Mouse (Mus musculus) ES-E14 (cell line): ENCODE measurements around the gene Gm8994. TPM values are rescaled to one million over a fixed set of nuclear protein-coding genes. Genes with fewer than 3 reads are reported as not detected.

Source experiments
- DNase-seq: peaks from one replicate; pipeline ENCODE4 v3.0.0-alpha.2; 2013; ENCODE audit warnings: low read depth, low spot score
- H3K27ac ChIP-seq: 2 replicates; pipeline ENCODE4 v1.5.1; 2012; ENCODE audit warnings: low read depth, mild to moderate bottlenecking, low read length, moderate library complexity, mixed read lengths; ENCODE audit not compliant: poor library complexity, insufficient read depth, severe bottlenecking
- H3K36me3 ChIP-seq: 2 replicates; pipeline ENCODE4 v1.6.1; 2012; ENCODE audit warnings: mild to moderate bottlenecking, low read length, moderate library complexity, mixed read lengths; ENCODE audit not compliant: control insufficient read depth, poor library complexity, insufficient read depth, severe bottlenecking
- H3K4me1 ChIP-seq, 2 experiments: fragments of 150-350 bp in 1 of 2; sonication (generic) in 1 of 2; 2 replicates each; pipeline ENCODE4 v1.6.1; 2012; ENCODE audit warnings: low read length in 2 of 2, mild to moderate bottlenecking in 1 of 2, mixed read lengths in 1 of 2; ENCODE audit not compliant: control insufficient read depth in 2 of 2, insufficient read depth in 2 of 2, poor library complexity in 1 of 2
- H3K4me3 ChIP-seq, 2 experiments: fragments of 150-350 bp in 1 of 2; sonication (generic) in 1 of 2; 2 replicates each; pipeline ENCODE4 v1.5.1; 2012; ENCODE audit warnings: low read length in 2 of 2, low read depth in 1 of 2, mild to moderate bottlenecking in 1 of 2, mixed read lengths in 1 of 2; ENCODE audit not compliant: insufficient read depth in 1 of 2, poor library complexity in 1 of 2, severe bottlenecking in 1 of 2
- H3K9ac ChIP-seq: 2 replicates; pipeline ENCODE4 v1.6.1; 2012; ENCODE audit warnings: low read depth, mild to moderate bottlenecking, low read length, mixed read lengths; ENCODE audit not compliant: poor library complexity, insufficient read depth, severe bottlenecking
- H3K9me3 ChIP-seq: fragments of 150-350 bp; sonication (generic); 2 replicates; pipeline ENCODE4 v1.6.1; 2012; ENCODE audit warnings: low read depth, mild to moderate bottlenecking, low read length; ENCODE audit not compliant: control insufficient read depth, insufficient read depth
- CHD2 ChIP-seq: IDR thresholded peaks from 2 replicates; pipeline ENCODE4 v1.6.1; 2014; ENCODE audit warnings: mild to moderate bottlenecking, low read depth, low read length, inconsistent platforms
- HCFC1 ChIP-seq: IDR thresholded peaks from 2 replicates; pipeline ENCODE4 v1.6.1; 2012; ENCODE audit warnings: low read length, inconsistent platforms, borderline replicate concordance; ENCODE audit not compliant: insufficient read depth
- MAFK ChIP-seq: IDR thresholded peaks from 2 replicates; pipeline ENCODE4 v1.6.1; 2014; ENCODE audit warnings: mild to moderate bottlenecking, low read depth, low read length, inconsistent platforms; ENCODE audit not compliant: insufficient read depth
- ZC3H11A ChIP-seq: IDR thresholded peaks from 2 replicates; pipeline ENCODE4 v1.6.1; 2012; ENCODE audit warnings: low read depth, mild to moderate bottlenecking, inconsistent platforms, low read length, borderline replicate concordance
- ZNF384 ChIP-seq: IDR thresholded peaks from 2 replicates; pipeline ENCODE4 v1.6.1; 2012; ENCODE audit warnings: low read depth, low read length, inconsistent platforms
- in situ Hi-C, 2 experiments: fragments of 600-800 bp; cut with MboI; formaldehyde crosslinking; loops; one replicate each; pipeline ENCODE4 v1.15.1; 2025; ENCODE audit warnings: low sequenced_read_pairs in 2 of 2, inconsistent platforms in 1 of 2; ENCODE audit not compliant: unreplicated experiment in 2 of 2
- total RNA-seq: library from RNA; depleted of rRNA; stranded (reverse); fragments of 300-350 nt; gene quantifications from 2 replicates; pipeline ENCODE4 v1.2.3, GENCODE M21; 2012

The Gm8994 gene
- total RNA-seq, 1 experiment, result 37.0 TPM

- no peak overlapping the region for H3K4me3 ChIP-seq
- in situ Hi-C loops, result no loop called here
Measured at GRCm38 (mm10) chr6:136347631-136348030, 20.3 kb downstream of the Gm8994 start.

GRCm38 (mm10) chr6:136353399-136354184, 26.3 kb downstream of the Gm8994 start:
- in situ Hi-C loops, result no loop called here
- DNase-seq, result peak; percentile 85
- Histone ChIP-seq H3K9me3 (no peaks in the 10 kb centered on the region), H3K27ac (no peak overlapping the region), H3K4me1 (0 out of 4 replicates have a peak, but pooled peaks cover 0 to 2% of the 10 kb centered on the region in 2 experiments), H3K36me3 (no peaks in the 10 kb centered on the region), H3K4me3 (no peak overlapping the region), H3K9ac (no peak overlapping the region)
- no peak for TF ChIP-seq CHD2
- no peak for TF ChIP-seq HCFC1
- TF ChIP-seq ZC3H11A, result peak; percentile 78
- no peak for TF ChIP-seq MAFK
- TF ChIP-seq ZNF384, result peak; percentile 81

More at GRCm38 (mm10) chr6:136347631-136348030, 20.3 kb downstream of the Gm8994 start:
- no peaks in the 10 kb centered on the region for H3K9me3 ChIP-seq
- no peaks in the 10 kb centered on the region for H3K36me3 ChIP-seq
- H3K4me1 ChIP-seq, result 0 out of 4 replicates have a peak, but pooled peaks cover 0 to 2% of the 10 kb centered on the region in 2 experiments
- H3K9ac ChIP-seq, result no peak overlapping the region
- no peak overlapping the region for H3K27ac ChIP-seq
- TF ChIP-seq HCFC1, result no peak
- TF ChIP-seq ZC3H11A, result no peak
- no peak for TF ChIP-seq CHD2
- TF ChIP-seq MAFK, result no peak
- TF ChIP-seq ZNF384, result no peak
- DNase-seq, result no peak

GRCm38 (mm10) chr6:136358471-136358870, 31.1 kb downstream of the Gm8994 start:
- no peak for TF ChIP-seq HCFC1
- TF ChIP-seq ZNF384, result no peak
- no peak for TF ChIP-seq CHD2
- no peak for TF ChIP-seq ZC3H11A
- TF ChIP-seq MAFK, result no peak
- H3K4me1 ChIP-seq, result no peaks in the 10 kb centered on the region
- DNase-seq, result no peak
- H3K36me3 ChIP-seq, result no peaks in the 10 kb centered on the region
- no peak overlapping the region for H3K9ac ChIP-seq
- H3K27ac ChIP-seq, result no peak overlapping the region
- H3K4me3 ChIP-seq, result no peak overlapping the region
- in situ Hi-C loops, result no loop called here
- no peaks in the 10 kb centered on the region for H3K9me3 ChIP-seq

- H3K9ac ChIP-seq, result no peak overlapping the region
Measured at GRCm38 (mm10) chr6:136363313-136363712, 36.0 kb downstream of the Gm8994 start.

More at GRCm38 (mm10) chr6:136363313-136363712, 36.0 kb downstream of the Gm8994 start:
- no peaks in the 10 kb centered on the region for H3K9me3 ChIP-seq
- H3K36me3 ChIP-seq, result no peaks in the 10 kb centered on the region
- H3K4me1 ChIP-seq, result no peaks in the 10 kb centered on the region
- no peak overlapping the region for H3K27ac ChIP-seq
- in situ Hi-C loops, result no loop called here
- no peak overlapping the region for H3K4me3 ChIP-seq
- no peak for DNase-seq
- no peak for TF ChIP-seq ZC3H11A
- TF ChIP-seq CHD2, result no peak
